Mouse (Mus musculus) R1 (cell line): ENCODE data around the gene Gm20822.
"Not testable (repeated sequence)": the region's sequence is repeated elsewhere in the genome, so short reads cannot be mapped to it uniquely, and the experiment has no call there.

ENCODE experiments used
- DNase-seq: peaks from one replicate; pipeline ENCODE4 v3.0.0-alpha.2; 2018; ENCODE audit warnings: low read depth, low spot score

Gene Gm20822

GRCm38 (mm10) chrY:15884671-15885070 is at the start of gene Gm20822:
Gm20822 (minus strand) TSS chrY:15884771.
- not testable (repeated sequence) for DNase-seq
